Comparison of ENCODE assay signal across 25 mouse cellular contexts in genomic region chr3:144672016-144672415, GRCm38 (mm10). TPM values are rescaled to one million over a fixed set of nuclear protein-coding genes. Genes with fewer than 3 reads are reported as not detected.
DNase-seq lines count a peak whose midpoint lies in the region; ATAC-seq and TF ChIP-seq lines count a peak whose summit lies in the region.
"Had no signal": no experiment of that assay in that cellular context is flagged by ENCODE, and none has a peak within 500 bp of the region (broad histone marks: within the 10 kb centered on the region; RNA-seq: fewer than 3 reads in every experiment).

No protein-coding gene starts in this region.

- peak overlapping the region; percentile 77 for H3K4me2 ChIP-seq in liver, embryonic 14.5 days (ENCODE audit: low read depth)
- H3K4me2 ChIP-seq: forebrain, embryonic 13.5 days; hindbrain, embryonic 14.5 days; midbrain, embryonic 12.5 days; neural tube, embryonic 12.5 days had no signal

- TF ChIP-seq EP300 in liver, embryonic 14.5 days (IDR thresholded peaks at IDR 0.05; ENCODE audit: low read depth), result no peak

- peak overlapping the region; percentile 74 for H3K9ac ChIP-seq in liver, embryonic 14.5 days (replicated peaks)
- H3K9ac ChIP-seq: forebrain, embryonic 13.5 days; hindbrain, embryonic 14.5 days; midbrain, embryonic 12.5 days; neural tube, embryonic 12.5 days had no signal

- no peak for ATAC-seq in liver, embryonic 14.5 days (ENCODE audit: insufficient read depth)
- ATAC-seq: forebrain, embryonic 13.5 days; intestine, postnatal 0 days had no signal

- H3K36me3 ChIP-seq in heart, embryonic 10.5 days, result no peaks in the 10 kb centered on the region
- no peaks in the 10 kb centered on the region for H3K36me3 ChIP-seq in liver, embryonic 14.5 days (replicated peaks; ENCODE audit: control insufficient read depth, insufficient read depth, low read depth)
- H3K36me3 ChIP-seq: midbrain, embryonic 12.5 days; neural tube, embryonic 12.5 days had no signal

- no peak for TF ChIP-seq CTCF in liver, embryonic 14.5 days (IDR thresholded peaks at IDR 0.05; ENCODE audit: low read depth)

- 62% methylated on average over 8 of the region's 8 CpGs for WGBS in heart, embryonic 10.5 days
- 39% methylated on average over 8 of the region's 8 CpGs for WGBS in liver, embryonic 14.5 days (ENCODE audit: insufficient replicate concordance)

- H3K9me3 ChIP-seq in heart, embryonic 10.5 days, result no peaks in the 10 kb centered on the region
- H3K9me3 ChIP-seq in liver, embryonic 14.5 days (ENCODE audit: control insufficient read depth, low read length), result no peaks in the 10 kb centered on the region
- H3K9me3 ChIP-seq: forebrain, embryonic 13.5 days; midbrain, embryonic 12.5 days; neural tube, embryonic 12.5 days had no signal

- DNase-seq in heart, adult 18-20 months, result peak; percentile 32 to 54
- no peak for DNase-seq in heart, embryonic 10.5 days (ENCODE audit: low spot score)
- peak; percentile 19 to 47 for DNase-seq in heart, postnatal 14 days
- DNase-seq in heart, postnatal 25 days (ENCODE audit: low spot score), result no peak
- DNase-seq in liver, embryonic 14.5 days (ENCODE audit: low read depth in 3 of 3, low spot score in 3 of 3), result no peak
- DNase-seq in testis, postnatal 14 days (ENCODE audit: low spot score), result no peak
- no peak for DNase-seq in left cerebral cortex, adult 9 months (ENCODE audit: low spot score in 2 of 2)
- DNase-seq: adrenal gland, postnatal 14 days; cerebellum, adult 18-20 months; cerebellum, postnatal 10 days; gastrocnemius, postnatal 10 days; kidney, postnatal 14 days; layer of hippocampus, adult 9-11 months; lung, postnatal 36 days; right cerebral cortex, adult 18-20 months; right cerebral cortex, postnatal 4 days; thymus, adult 2 months; thymus, postnatal 36 days had no signal

- H3K4me3 ChIP-seq in heart, embryonic 10.5 days, result no peak overlapping the region
- no peak overlapping the region for H3K4me3 ChIP-seq in liver, embryonic 14.5 days (ENCODE audit: insufficient read depth in 1 of 2, low read depth in 2 of 2, low read length in 2 of 2)
- H3K4me3 ChIP-seq: forebrain, embryonic 13.5 days; midbrain, embryonic 12.5 days; myocyte; neural tube, embryonic 12.5 days had no signal

- no peaks in the 10 kb centered on the region for H3K27me3 ChIP-seq in heart, embryonic 10.5 days (ENCODE audit: insufficient read depth, poor library complexity, severe bottlenecking)
- H3K27me3 ChIP-seq in liver, embryonic 14.5 days (ENCODE audit: control insufficient read depth, insufficient read depth, low read length), result no peaks in the 10 kb centered on the region
- H3K27me3 ChIP-seq: forebrain, embryonic 13.5 days; midbrain, embryonic 12.5 days; neural tube, embryonic 12.5 days had no signal

- intact Hi-C loops in heart, postnatal 14 days (cut with DNase I), result no loop called here
- intact Hi-C loops in heart, postnatal 25 days (cut with DNase I), result no loop called here

- H3K4me1 ChIP-seq in heart, embryonic 10.5 days, result peaks cover 14% of the 10 kb centered on the region; the same call in 1 of the 2 replicates
- peaks cover 56 to 59% of the 10 kb centered on the region in 2 experiments for H3K4me1 ChIP-seq in liver, embryonic 14.5 days (replicated peaks; ENCODE audit: control insufficient read depth in 2 of 2, insufficient read depth in 2 of 2, low read length in 1 of 2)
- H3K4me1 ChIP-seq: forebrain, embryonic 13.5 days; midbrain, embryonic 12.5 days had no signal

- no peak overlapping the region for H3K27ac ChIP-seq in heart, embryonic 10.5 days
- peak overlapping the region; percentile 99 for H3K27ac ChIP-seq in liver, embryonic 14.5 days
- H3K27ac ChIP-seq: forebrain, embryonic 13.5 days; hindbrain, embryonic 14.5 days; midbrain, embryonic 12.5 days; neural tube, embryonic 12.5 days; stomach, postnatal 0 days had no signal

RNA-seq across cellular contexts. Expression of gene Sh3glb1, which starts 48.1 kb away (rescaled TPM):
- total RNA-seq in heart, adult 18-20 months (2021), result 100 to 1,000 TPM; 360 to 371 TPM
- polyA plus RNA-seq in heart, embryonic 10.5 days (2016; fragmentation: Nextera tagmentation; extraction: Ambion mirVana), result 99.9 and 114 TPM in 2 replicates
- total RNA-seq in heart, postnatal 14 days (2021), result 100 to 1,000 TPM; 292 to 300 TPM
- total RNA-seq in heart, postnatal 25 days (2021), result 100 to 1,000 TPM; 330 to 353 TPM
- polyA plus RNA-seq in liver, embryonic 14.5 days (2012; rRNA removed), result 7.8 and 11.7 TPM in 2 replicates
- polyA plus RNA-seq in liver, embryonic 14.5 days (2014; fragmentation: Nextera tagmentation; extraction: Ambion mirVana), result 74.4 and 80.3 TPM in 2 replicates

Comparison
In these comparisons a context has a peak if more than half of its experiments do, and no peak if none do; other contexts are left out.
1. DNase-seq: peak in heart, adult 18-20 months (2 of 2) and heart, postnatal 14 days (2 of 2); none in heart, embryonic 10.5 days (single experiment), heart, postnatal 25 days (single experiment), liver, embryonic 14.5 days (0 of 3), testis, postnatal 14 days (single experiment) and left cerebral cortex, adult 9 months (0 of 2).